Mouse (Mus musculus) testis, postnatal 14 days (tissue): ENCODE results near the gene Cd80.
A peak's percentile ranks its signal among the peaks of the same experiment; 100 is the strongest.

Experiments
- DNase-seq: peaks from one replicate; pipeline ENCODE4 v3.0.0; 2021; ENCODE audit warnings: low spot score

The Cd80 gene

GRCm38 (mm10) chr16:38522129-38523084 is 67.0 kb downstream of the Cd80 start, which contains the start of gene Timmdc1:
Gene Timmdc1, minus strand, starts transcription at chr16:38522663.
- DNase-seq = peak; percentile 94

DNA sequence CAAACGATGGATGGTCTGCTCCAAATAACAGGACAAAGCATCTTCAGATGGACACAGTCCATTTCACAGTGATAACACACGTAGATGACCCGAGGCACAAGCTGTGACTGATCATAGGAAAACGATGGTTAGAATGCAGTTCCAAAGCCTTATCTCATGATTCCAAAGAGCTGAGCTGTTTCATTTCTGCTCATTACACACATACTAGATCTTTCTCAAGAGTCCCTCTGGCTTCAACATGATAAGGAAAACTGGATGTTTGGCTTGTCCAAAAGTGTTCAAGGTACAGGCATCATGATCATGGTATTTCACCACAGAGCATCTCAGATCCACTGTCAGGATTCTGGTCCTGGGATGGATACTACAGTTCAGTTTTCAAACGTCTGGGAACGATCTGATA is 70.9 kb downstream of the Cd80 start:
- DNase-seq = no peak

DNA sequence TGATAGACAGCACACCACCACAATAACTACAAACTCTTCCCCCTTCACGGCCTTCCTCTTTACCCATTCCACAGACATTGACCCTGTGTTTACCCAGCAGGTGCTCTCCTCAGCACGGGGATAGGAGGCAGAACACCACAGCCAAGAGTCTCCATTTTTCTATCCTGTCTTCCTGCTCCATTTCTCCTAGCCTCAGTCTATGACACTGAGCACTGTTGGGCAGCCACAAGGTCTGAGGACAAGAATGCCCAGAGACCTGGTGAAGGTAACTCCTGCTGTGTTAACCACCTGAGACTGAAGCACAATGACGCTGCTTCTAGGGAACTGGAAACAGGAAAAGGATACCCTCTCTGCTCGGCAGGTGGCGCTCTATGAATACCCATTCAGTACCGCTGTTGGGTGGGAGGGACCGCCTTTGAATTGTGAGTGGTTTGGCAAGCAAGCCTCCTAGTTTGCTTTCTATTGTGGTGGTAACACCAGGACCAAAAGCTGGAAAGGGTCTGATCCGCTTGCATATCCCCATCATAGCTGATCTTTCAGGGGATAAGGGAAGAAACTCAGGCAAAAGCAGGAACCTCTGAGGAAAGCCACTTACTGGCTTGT is 81.3 kb downstream of the Cd80 start:
- DNase-seq = peak; percentile 24

DNA sequence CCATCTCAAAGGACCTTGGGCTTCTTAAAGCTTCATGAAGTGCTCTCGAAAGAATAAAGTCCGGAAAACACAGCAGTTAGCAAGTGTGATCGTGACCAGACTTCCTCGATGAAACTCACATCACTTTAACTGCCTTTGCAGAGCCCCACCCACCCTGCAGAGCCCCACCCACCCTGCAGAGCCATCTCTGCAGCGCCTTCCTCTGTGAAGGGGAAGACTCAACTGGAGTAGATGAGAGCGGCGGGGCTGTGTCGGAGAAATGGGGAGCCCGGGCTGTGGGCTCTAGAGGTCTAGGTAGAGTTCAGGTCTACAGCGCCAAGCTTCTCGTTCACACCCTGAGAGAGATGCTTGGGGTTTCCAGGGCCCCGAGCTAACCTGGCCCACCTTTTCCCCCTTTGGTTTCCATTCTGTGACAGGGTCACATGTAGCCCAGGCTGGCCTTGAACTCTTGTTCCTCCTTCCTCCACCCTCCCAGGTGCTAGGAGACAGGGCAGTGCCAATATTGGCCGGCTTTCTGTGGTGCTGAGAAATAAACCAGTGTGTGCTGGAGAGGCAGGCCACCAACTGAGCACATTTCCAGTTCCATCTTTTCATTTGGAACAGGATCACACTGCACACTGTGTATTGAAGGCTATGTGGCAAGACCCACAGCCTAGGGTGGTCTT is 83.5 kb downstream of the Cd80 start:
- DNase-seq = no peak
